Mouse (Mus musculus) heart, embryonic 10.5 days (tissue): ENCODE measurements around the gene Arl15. TPM values are rescaled to one million over a fixed set of nuclear protein-coding genes. Genes with fewer than 3 reads are reported as not detected.

Experiments
- DNase-seq: peaks from one replicate; pipeline ENCODE4 v3.0.0-alpha.2; 2017; ENCODE audit warnings: low spot score
- H3K27ac ChIP-seq: fragments of 300-500 bp; sonication (generic); 2 replicates; pipeline ENCODE4 v1.5.1; 2016; ENCODE audit warnings: mild to moderate bottlenecking
- H3K27me3 ChIP-seq: fragments of 300-500 bp; sonication (generic); 2 replicates; pipeline ENCODE4 v1.6.1; 2016; ENCODE audit warnings: mild to moderate bottlenecking; ENCODE audit not compliant: poor library complexity, insufficient read depth, severe bottlenecking
- H3K36me3 ChIP-seq: fragments of 300-500 bp; sonication (generic); 2 replicates; pipeline ENCODE4 v1.6.1; 2016; ENCODE audit warnings: mild to moderate bottlenecking, moderate library complexity
- H3K4me1 ChIP-seq: fragments of 300-500 bp; sonication (generic); 2 replicates; pipeline ENCODE4 v1.6.1; 2016; ENCODE audit warnings: mild to moderate bottlenecking
- H3K4me3 ChIP-seq: fragments of 300-500 bp; sonication (generic); 2 replicates; pipeline ENCODE4 v1.5.1; 2016; ENCODE audit warnings: mild to moderate bottlenecking, moderate library complexity
- H3K9me3 ChIP-seq: fragments of 300-500 bp; sonication (generic); 2 replicates; pipeline ENCODE4 v1.6.1; 2016; ENCODE audit warnings: mild to moderate bottlenecking, moderate library complexity
- WGBS: fragments of 180-500 bp; shearing (Covaris S2); methylation state at CpG from one replicate; pipeline ENCODE4 v1.1.7; 2016; 5-methylcytosine and 5-hydroxymethylcytosine counted together
- polyA plus RNA-seq: library from polyadenylated mRNA; unstranded; fragments of >200 nt; fragmentation: Nextera tagmentation; extraction: Ambion mirVana; gene quantifications from 2 replicates; pipeline ENCODE4 v1.2.1, GENCODE M21; 2016

The Arl15 gene
- polyA plus RNA-seq, 1 experiment from 2014 or later = 8.9 TPM

GRCm38 (mm10) chr13:113935697-113936096, 141.4 kb downstream of the Arl15 start:
- H3K9me3 ChIP-seq = no peaks in the 10 kb centered on the region
- H3K36me3 ChIP-seq = no peaks in the 10 kb centered on the region
- no peak for DNase-seq
- H3K27me3 ChIP-seq = no peaks in the 10 kb centered on the region
- 88% methylated on average over 4 of the region's 4 CpGs for WGBS
- H3K4me3 ChIP-seq = no peak overlapping the region
- H3K27ac ChIP-seq = no peak overlapping the region
- H3K4me1 ChIP-seq = 0 out of 2 replicates have a peak, but pooled peaks cover 4% of the 10 kb centered on the region

- Histone ChIP-seq H3K9me3 (no peaks in the 10 kb centered on the region), H3K36me3 (no peaks in the 10 kb centered on the region), H3K4me1 (0 out of 2 replicates have a peak, but pooled peaks cover 4% of the 10 kb centered on the region), H3K27me3 (no peaks in the 10 kb centered on the region), H3K4me3 (no peak overlapping the region), H3K27ac (no peak overlapping the region)
- 94% methylated on average over 5 of the region's 5 CpGs for whole genome bisulfite sequencing
- no peak for DNase-seq
These were observed 142.9 kb downstream of the Arl15 start for GRCm38 (mm10) chr13:113937231-113937630.

GRCm38 (mm10) chr13:113938561-113938960, 144.3 kb downstream of the Arl15 start:
- Histone ChIP-seq H3K9me3 (no peaks in the 10 kb centered on the region), H3K27me3 (no peaks in the 10 kb centered on the region), H3K27ac (no peak overlapping the region), H3K36me3 (no peaks in the 10 kb centered on the region), H3K4me3 (no peak overlapping the region), H3K4me1 (0 out of 2 replicates have a peak, but pooled peaks cover 4% of the 10 kb centered on the region)
- 78% methylated on average over 9 of the region's 9 CpGs for WGBS
- DNase-seq = no peak

DNA sequence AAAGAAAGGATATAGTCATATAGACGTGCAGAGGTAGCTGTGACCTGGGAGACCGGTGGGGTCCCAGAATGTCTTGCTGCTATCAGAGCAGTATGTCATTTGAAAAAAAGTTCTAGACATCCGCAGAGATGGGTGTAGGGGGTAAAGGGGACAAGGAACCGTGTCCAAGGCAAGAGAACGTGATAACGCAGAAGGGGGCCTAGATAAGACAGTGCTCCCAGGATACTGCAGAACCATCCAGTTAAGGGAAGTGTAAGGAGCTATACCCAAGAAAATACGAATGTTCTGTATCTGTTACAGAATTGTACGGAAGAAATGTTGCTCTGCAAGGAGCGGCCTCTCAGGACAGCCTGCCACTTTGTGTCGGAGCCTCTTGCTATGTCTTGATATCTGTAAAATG, 144.8 kb downstream of the Arl15 start:
- DNase-seq = no peak

GRCm38 (mm10) chr13:113939681-113940080, 145.4 kb downstream of the Arl15 start:
- no peak for DNase-seq
- Histone ChIP-seq H3K36me3 (no peaks in the 10 kb centered on the region), H3K9me3 (no peaks in the 10 kb centered on the region), H3K27ac (no peak overlapping the region), H3K27me3 (no peaks in the 10 kb centered on the region), H3K4me1 (0 out of 2 replicates have a peak, but pooled peaks cover 4% of the 10 kb centered on the region), H3K4me3 (no peak overlapping the region)
- WGBS = 48% methylated on average over 3 of the region's 3 CpGs

More for the DNA sequence above, 144.8 kb downstream of the Arl15 start:
- no peaks in the 10 kb centered on the region for H3K9me3 ChIP-seq
- H3K4me1 ChIP-seq = 0 out of 2 replicates have a peak, but pooled peaks cover 4% of the 10 kb centered on the region
- H3K4me3 ChIP-seq = no peak overlapping the region
- no peaks in the 10 kb centered on the region for H3K36me3 ChIP-seq
- no peaks in the 10 kb centered on the region for H3K27me3 ChIP-seq
- WGBS = 68% methylated on average over 10 of the region's 10 CpGs
- no peak overlapping the region for H3K27ac ChIP-seq

DNA sequence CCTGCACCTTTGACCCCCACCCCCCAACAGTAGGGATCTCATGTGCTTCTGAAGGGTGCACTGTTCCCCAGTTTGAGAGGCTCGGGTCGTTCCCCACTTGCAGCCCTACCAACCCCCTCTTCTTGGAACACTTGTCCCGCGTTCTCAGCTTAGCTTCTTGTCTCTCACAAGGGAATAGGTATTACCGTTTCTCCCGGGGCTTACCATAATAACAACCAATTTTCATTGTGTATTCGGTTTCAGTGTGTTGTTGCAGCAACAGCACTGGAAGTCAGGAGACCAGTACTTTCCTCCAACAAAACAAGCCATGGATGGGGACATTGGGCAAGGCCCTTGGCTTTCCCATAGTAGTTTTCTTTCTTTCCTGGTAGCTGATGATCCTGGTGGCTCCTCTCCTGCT, 145.8 kb downstream of the Arl15 start:
- Histone ChIP-seq H3K4me3 (no peak overlapping the region), H3K27me3 (no peaks in the 10 kb centered on the region), H3K27ac (no peak overlapping the region), H3K9me3 (no peaks in the 10 kb centered on the region), H3K4me1 (0 out of 2 replicates have a peak, but pooled peaks cover 4% of the 10 kb centered on the region), H3K36me3 (no peaks in the 10 kb centered on the region)
- WGBS = 90% methylated on average over 7 of the region's 7 CpGs
- no peak for DNase-seq

GRCm38 (mm10) chr13:113941943-113942342, 147.6 kb downstream of the Arl15 start:
- Histone ChIP-seq H3K27ac (no peak overlapping the region), H3K27me3 (no peaks in the 10 kb centered on the region), H3K9me3 (no peaks in the 10 kb centered on the region), H3K36me3 (no peaks in the 10 kb centered on the region), H3K4me3 (no peak overlapping the region), H3K4me1 (0 out of 2 replicates have a peak, but pooled peaks cover 4% of the 10 kb centered on the region)
- 93% methylated on average over 3 of the region's 3 CpGs for WGBS
- no peak for DNase-seq

DNA sequence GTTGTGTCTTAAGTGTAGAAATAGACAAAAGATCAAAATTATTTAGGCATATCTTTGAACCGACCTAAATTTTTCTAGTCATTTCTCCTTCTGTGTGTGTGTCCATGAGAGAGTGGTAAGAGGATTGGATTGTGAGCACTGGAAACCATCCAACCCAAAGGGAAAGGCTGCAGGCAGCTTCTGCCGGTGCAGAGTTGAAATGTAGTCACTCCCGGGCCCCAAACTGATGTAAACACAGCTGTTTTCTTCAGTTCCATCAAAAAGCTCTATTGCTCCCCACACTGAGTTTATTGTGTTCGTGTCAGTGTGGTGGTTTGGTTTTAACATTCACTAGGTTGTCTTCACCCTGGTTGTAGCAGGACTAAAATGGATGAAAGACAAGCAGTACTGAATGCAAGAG, 153.2 kb downstream of the Arl15 start:
- 82% methylated on average over 4 of the region's 4 CpGs for WGBS
- no peak for DNase-seq
- Histone ChIP-seq H3K4me1 (no peaks in the 10 kb centered on the region), H3K36me3 (no peaks in the 10 kb centered on the region), H3K27ac (no peak overlapping the region), H3K9me3 (no peaks in the 10 kb centered on the region), H3K4me3 (no peak overlapping the region), H3K27me3 (no peaks in the 10 kb centered on the region)

GRCm38 (mm10) chr13:113949708-113950107, 155.4 kb downstream of the Arl15 start:
- H3K36me3 ChIP-seq = no peaks in the 10 kb centered on the region
- H3K4me1 ChIP-seq = no peaks in the 10 kb centered on the region
- DNase-seq = no peak
- H3K9me3 ChIP-seq = no peaks in the 10 kb centered on the region
- WGBS = 75% methylated on average over 5 of the region's 5 CpGs
- H3K27me3 ChIP-seq = no peaks in the 10 kb centered on the region
- no peak overlapping the region for H3K27ac ChIP-seq
- no peak overlapping the region for H3K4me3 ChIP-seq

- Histone ChIP-seq H3K9me3 (no peaks in the 10 kb centered on the region), H3K36me3 (no peaks in the 10 kb centered on the region), H3K4me1 (no peaks in the 10 kb centered on the region), H3K4me3 (no peak overlapping the region), H3K27me3 (no peaks in the 10 kb centered on the region), H3K27ac (no peak overlapping the region)
- DNase-seq = no peak
- WGBS = 91% methylated on average over 6 of the region's 6 CpGs
These were observed 155.8 kb downstream of the Arl15 start for GRCm38 (mm10) chr13:113950131-113950530.

DNA sequence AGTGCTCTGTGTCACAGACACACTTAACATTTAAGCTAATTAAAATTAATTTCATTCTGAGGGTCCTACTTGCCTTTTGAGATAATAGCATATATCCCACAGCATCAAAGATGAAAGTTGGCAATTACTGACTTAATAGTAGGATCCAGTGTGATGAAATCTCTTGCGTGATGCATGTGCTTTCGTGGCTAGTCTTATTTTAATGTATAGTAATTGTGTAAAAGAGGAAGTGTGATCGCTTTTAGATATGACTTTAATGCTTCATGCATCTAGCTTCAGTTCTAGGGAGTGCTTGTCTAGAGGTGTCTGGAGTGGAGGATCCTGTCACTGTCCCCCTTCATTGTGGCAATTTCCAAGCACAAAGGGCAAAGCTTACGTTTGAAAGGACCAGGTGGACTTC, 163.1 kb downstream of the Arl15 start:
- H3K9me3 ChIP-seq = no peaks in the 10 kb centered on the region
- 87% methylated on average over 4 of the region's 4 CpGs for WGBS

DNA sequence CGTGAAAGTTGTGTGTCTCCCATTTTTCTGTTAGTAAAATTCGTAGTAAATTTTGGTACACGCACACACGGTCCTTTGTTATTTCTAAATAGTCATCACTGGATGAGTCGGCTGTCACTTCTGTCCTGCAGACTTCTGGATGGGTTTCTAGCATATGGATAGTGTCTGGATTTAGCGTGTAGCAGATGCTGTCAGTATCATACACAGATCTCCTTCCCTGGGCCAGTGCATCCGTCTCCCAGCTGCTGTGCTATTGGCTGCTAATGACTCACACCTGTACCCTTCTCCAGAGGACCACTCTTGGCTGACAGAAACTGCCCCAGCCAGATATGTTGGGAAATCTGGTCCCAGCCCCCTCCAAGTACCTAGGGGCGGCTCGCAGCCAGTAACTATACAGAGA, 170.6 kb downstream of the Arl15 start:
- Histone ChIP-seq H3K27ac (no peak overlapping the region), H3K36me3 (peaks cover 3% of the 10 kb centered on the region; the same call in 1 of the 2 replicates), H3K27me3 (no peaks in the 10 kb centered on the region), H3K4me1 (peaks cover 6% of the 10 kb centered on the region; the same call in 1 of the 2 replicates), H3K4me3 (no peak overlapping the region), H3K9me3 (no peaks in the 10 kb centered on the region)
- DNase-seq = no peak
- 90% methylated on average over 9 of the region's 9 CpGs for WGBS

More for the DNA sequence above, 163.1 kb downstream of the Arl15 start:
- H3K27ac ChIP-seq = no peak overlapping the region
- DNase-seq = no peak
- no peaks in the 10 kb centered on the region for H3K27me3 ChIP-seq
- no peaks in the 10 kb centered on the region for H3K4me1 ChIP-seq
- H3K4me3 ChIP-seq = no peak overlapping the region
- no peaks in the 10 kb centered on the region for H3K36me3 ChIP-seq

- Histone ChIP-seq H3K36me3 (peaks cover 3% of the 10 kb centered on the region; the same call in 1 of the 2 replicates), H3K27ac (no peak overlapping the region), H3K9me3 (no peaks in the 10 kb centered on the region), H3K27me3 (no peaks in the 10 kb centered on the region), H3K4me1 (peaks cover 10% of the 10 kb centered on the region), H3K4me3 (no peak overlapping the region)
- DNase-seq = no peak
- whole genome bisulfite sequencing = 71% methylated on average over 5 of the region's 5 CpGs
These were observed 176.4 kb downstream of the Arl15 start for GRCm38 (mm10) chr13:113970706-113971105.

DNA sequence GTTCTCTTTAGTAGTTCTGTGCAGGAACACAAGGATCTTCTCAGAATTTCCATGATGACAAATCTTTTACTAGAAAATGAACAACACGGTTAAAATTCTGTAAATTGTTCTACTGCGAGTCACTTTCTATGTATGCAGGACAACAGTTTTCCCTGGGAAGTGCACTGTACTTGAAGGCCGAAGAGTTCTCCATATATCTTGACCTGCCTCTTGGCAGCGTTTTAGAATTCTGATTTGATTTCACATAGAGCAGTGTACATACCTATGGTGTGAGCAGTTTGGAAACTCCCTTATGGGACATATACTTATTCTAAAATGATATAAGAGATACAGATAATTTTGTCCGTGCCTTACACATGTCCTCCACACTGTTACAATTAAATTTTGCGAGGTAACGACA, 178.1 kb downstream of the Arl15 start:
- Histone ChIP-seq H3K27me3 (no peaks in the 10 kb centered on the region), H3K4me1 (peaks cover 10% of the 10 kb centered on the region), H3K9me3 (no peaks in the 10 kb centered on the region), H3K36me3 (peaks cover 3% of the 10 kb centered on the region; the same call in 1 of the 2 replicates), H3K4me3 (no peak overlapping the region), H3K27ac (no peak overlapping the region)
- 85% methylated on average over 7 of the region's 7 CpGs for WGBS
- no peak for DNase-seq
